Comparison of ENCODE assay signal across 11 mouse cellular contexts in genomic region chr19:14586171-14586570, GRCm38 (mm10). TPM values are rescaled to one million over a fixed set of nuclear protein-coding genes. Genes with fewer than 3 reads are reported as not detected.
DNase-seq lines count a peak whose midpoint lies in the region; ATAC-seq and TF ChIP-seq lines count a peak whose summit lies in the region.
"Had no signal": no experiment of that assay in that cellular context is flagged by ENCODE, and none has a peak within 500 bp of the region (broad histone marks: within the 10 kb centered on the region; RNA-seq: fewer than 3 reads in every experiment).

No protein-coding gene starts in this region.

- H3K79me2 ChIP-seq in MEL (ENCODE audit: control insufficient read depth, insufficient read depth, low read length, poor library complexity), result no peaks in the 10 kb centered on the region

- no peak for TF ChIP-seq POLR2A in MEL (IDR thresholded peaks at IDR 0.05; ENCODE audit: control insufficient read depth in 1 of 2, insufficient read depth in 1 of 2, low read depth in 1 of 2, low read length in 2 of 2, poor library complexity in 1 of 2)

- no peak for TF ChIP-seq EP300 in MEL (IDR thresholded peaks at IDR 0.05; ENCODE audit: low read depth in 1 of 2, low read length in 2 of 2)

- no peak for TF ChIP-seq CTCF in MEL (IDR thresholded peaks at IDR 0.05 in 2 of 3, conservative IDR thresholded peaks at IDR 0.05 in 1 of 3; ENCODE audit: control insufficient read depth in 1 of 3, insufficient read depth in 1 of 3, low read depth in 2 of 3, low read length in 3 of 3, poor library complexity in 1 of 3, severe bottlenecking in 1 of 3)

- WGBS in heart, embryonic 10.5 days, result 55% methylated on average over 3 of the region's 3 CpGs
- WGBS in hindbrain, embryonic 10.5 days, result 76% methylated on average over 3 of the region's 3 CpGs
- 64% methylated on average over 3 of the region's 3 CpGs for WGBS in midbrain, embryonic 11.5 days

- H3K9me3 ChIP-seq in heart, embryonic 10.5 days, result no peaks in the 10 kb centered on the region; the same call in 1 of the 2 replicates
- no peaks in the 10 kb centered on the region for H3K9me3 ChIP-seq in MEL (replicated peaks; ENCODE audit: insufficient read depth, low read length)
- H3K9me3 ChIP-seq in megakaryocyte, embryonic 14.5 days, result no peaks in the 10 kb centered on the region
- H3K9me3 ChIP-seq in hindbrain, embryonic 10.5 days, result no peaks in the 10 kb centered on the region
- no peaks in the 10 kb centered on the region for H3K9me3 ChIP-seq in midbrain, embryonic 11.5 days (ENCODE audit: control insufficient read depth, low read length)
- H3K9me3 ChIP-seq: embryonic facial prominence, embryonic 13.5 days had no signal

- no peak overlapping the region for H3K4me3 ChIP-seq in heart, embryonic 10.5 days
- H3K4me3 ChIP-seq in MEL (ENCODE audit: control insufficient read depth in 1 of 2, insufficient read depth in 1 of 2, low read depth in 2 of 2, low read length in 2 of 2), result no peak overlapping the region
- peak overlapping the region; percentile 83 for H3K4me3 ChIP-seq in megakaryocyte, embryonic 14.5 days (replicated peaks)
- H3K4me3 ChIP-seq in hindbrain, embryonic 10.5 days, result no peak overlapping the region
- no peak overlapping the region for H3K4me3 ChIP-seq in midbrain, embryonic 11.5 days (ENCODE audit: low read depth, low read length)
- H3K4me3 ChIP-seq: embryonic facial prominence, embryonic 13.5 days; midbrain, embryonic 13.5 days had no signal

- H3K4me1 ChIP-seq in heart, embryonic 10.5 days, result peaks cover 18% of the 10 kb centered on the region
- peaks cover 0 to 2% of the 10 kb centered on the region in 2 experiments; a peak in 2 of 4 replicates for H3K4me1 ChIP-seq in MEL (ENCODE audit: control insufficient read depth in 1 of 2, insufficient read depth in 2 of 2, low read length in 2 of 2)
- peaks cover 40% of the 10 kb centered on the region for H3K4me1 ChIP-seq in megakaryocyte, embryonic 14.5 days
- peaks cover 34% of the 10 kb centered on the region for H3K4me1 ChIP-seq in hindbrain, embryonic 10.5 days (replicated peaks)
- peaks cover 9% of the 10 kb centered on the region for H3K4me1 ChIP-seq in midbrain, embryonic 11.5 days (ENCODE audit: control insufficient read depth, insufficient read depth, low read length)

- no peak overlapping the region for H3K4me2 ChIP-seq in midbrain, embryonic 11.5 days
- H3K4me2 ChIP-seq: embryonic facial prominence, embryonic 13.5 days; midbrain, embryonic 13.5 days had no signal

- ATAC-seq in common myeloid progenitor, adult 5-6 weeks (replicated peaks; ENCODE audit: low read depth, poor library complexity, severe bottlenecking), result peak; percentile 96
- ATAC-seq in midbrain, embryonic 11.5 days (ENCODE audit: low FRiP score), result no peak
- ATAC-seq: midbrain, embryonic 13.5 days had no signal

- no peak overlapping the region for H3K9ac ChIP-seq in MEL (ENCODE audit: control insufficient read depth, low read depth, low read length, poor library complexity, severe bottlenecking)
- no peak overlapping the region for H3K9ac ChIP-seq in midbrain, embryonic 11.5 days (ENCODE audit: low read length)
- H3K9ac ChIP-seq: embryonic facial prominence, embryonic 13.5 days; midbrain, embryonic 13.5 days had no signal

- TF ChIP-seq RAD21 in MEL (IDR thresholded peaks at IDR 0.05; ENCODE audit: low read depth, low read length), result no peak

- peaks cover 6% of the 10 kb centered on the region; the same call in 1 of the 2 replicates for H3K36me3 ChIP-seq in heart, embryonic 10.5 days
- H3K36me3 ChIP-seq in MEL (ENCODE audit: control insufficient read depth in 1 of 2, insufficient read depth in 2 of 2, low read length in 2 of 2), result peaks cover 0 to 8% of the 10 kb centered on the region in 2 experiments
- peaks cover 44% of the 10 kb centered on the region for H3K36me3 ChIP-seq in megakaryocyte, embryonic 14.5 days (replicated peaks; ENCODE audit: low read length)
- peaks cover 69% of the 10 kb centered on the region for H3K36me3 ChIP-seq in hindbrain, embryonic 10.5 days
- no peaks in the 10 kb centered on the region; the same call in 1 of the 2 replicates for H3K36me3 ChIP-seq in midbrain, embryonic 11.5 days (ENCODE audit: control insufficient read depth, insufficient read depth, low read length)

- peak; percentile 35 to 58 for DNase-seq in heart, adult 9 months (ENCODE audit: low spot score in 2 of 2)
- DNase-seq in heart, embryonic 10.5 days (ENCODE audit: low spot score), result no peak
- DNase-seq in MEL (ENCODE audit: low read depth, low spot score), result peak; percentile 12
- DNase-seq in hindbrain, embryonic 10.5 days (ENCODE audit: low spot score), result no peak
- DNase-seq in midbrain, embryonic 11.5 days (ENCODE audit: low spot score, missing footprints), result no peak
- no peak for DNase-seq in T-cell, adult 2 months (ENCODE audit: low spot score)
- DNase-seq: thymus, postnatal 36 days had no signal

- no peak overlapping the region for H3K27ac ChIP-seq in heart, embryonic 10.5 days
- no peak overlapping the region for H3K27ac ChIP-seq in MEL (ENCODE audit: control insufficient read depth, low read depth, low read length)
- H3K27ac ChIP-seq in hindbrain, embryonic 10.5 days, result no peak overlapping the region
- H3K27ac ChIP-seq in midbrain, embryonic 11.5 days (ENCODE audit: low read depth, low read length), result no peak overlapping the region
- H3K27ac ChIP-seq: embryonic facial prominence, embryonic 13.5 days; midbrain, embryonic 13.5 days had no signal

- H3K27me3 ChIP-seq in heart, embryonic 10.5 days (ENCODE audit: insufficient read depth, poor library complexity, severe bottlenecking), result no peaks in the 10 kb centered on the region
- no peaks in the 10 kb centered on the region for H3K27me3 ChIP-seq in MEL (ENCODE audit: control insufficient read depth in 1 of 2, insufficient read depth in 2 of 2, low read length in 2 of 2)
- no peaks in the 10 kb centered on the region for H3K27me3 ChIP-seq in megakaryocyte, embryonic 14.5 days (replicated peaks)
- H3K27me3 ChIP-seq in hindbrain, embryonic 10.5 days (ENCODE audit: insufficient read depth, poor library complexity, severe bottlenecking), result 0 out of 2 replicates have a peak, but pooled peaks cover 2% of the 10 kb centered on the region
- no peaks in the 10 kb centered on the region for H3K27me3 ChIP-seq in midbrain, embryonic 11.5 days (ENCODE audit: control insufficient read depth, insufficient read depth, low read length)
- H3K27me3 ChIP-seq: embryonic facial prominence, embryonic 13.5 days had no signal

TF ChIP-seq in MEL, 35 proteins besides CTCF, POLR2A, EP300 and RAD21:
- no peak for TF ChIP-seq BHLHE40 (IDR thresholded peaks at IDR 0.05; ENCODE audit: borderline replicate concordance, low read depth, low read length)
- no peak for TF ChIP-seq NELFE (IDR thresholded peaks at IDR 0.05; ENCODE audit: low read depth, low read length)
- no peak for TF ChIP-seq CHD2 (IDR thresholded peaks at IDR 0.05; ENCODE audit: low read length)
- TF ChIP-seq MAZ (IDR thresholded peaks at IDR 0.05; ENCODE audit: low read depth, low read length), result no peak
- TF ChIP-seq MYB (IDR thresholded peaks at IDR 0.05; ENCODE audit: low read depth, low read length), result no peak
- no peak for TF ChIP-seq ZC3H11A (IDR thresholded peaks at IDR 0.05; ENCODE audit: low read depth, low read length)
- TF ChIP-seq ZKSCAN1 (IDR thresholded peaks at IDR 0.05; ENCODE audit: low read depth, low read length), result no peak
- no peak for TF ChIP-seq CHD1 (IDR thresholded peaks at IDR 0.05; ENCODE audit: low read depth, low read length)
- no peak for TF ChIP-seq MXI1 (IDR thresholded peaks at IDR 0.05; ENCODE audit: low read depth, low read length)
- TF ChIP-seq MYC (IDR thresholded peaks at IDR 0.05; ENCODE audit: low read depth, low read length), result no peak
- no peak for TF ChIP-seq ETS1 (IDR thresholded peaks at IDR 0.05; ENCODE audit: low read depth, low read length)
- no peak for TF ChIP-seq TCF12 (IDR thresholded peaks at IDR 0.05; ENCODE audit: low read depth, low read length)
- no peak for TF ChIP-seq USF1 (IDR thresholded peaks at IDR 0.05; ENCODE audit: low read depth, low read length)
- TF ChIP-seq MAX (IDR thresholded peaks at IDR 0.05; ENCODE audit: low read length), result no peak
- no peak for TF ChIP-seq GABPA (IDR thresholded peaks at IDR 0.05; ENCODE audit: low read depth, low read length)

RNA-seq across cellular contexts. Expression of gene Tle4, which starts 11.7 kb away (rescaled TPM):
- 7.6 and 10.6 TPM in 2 replicates for polyA plus RNA-seq in heart, embryonic 10.5 days (2016; fragmentation: Nextera tagmentation; extraction: Ambion mirVana)
- total RNA-seq in MEL (2012; rRNA removed), result 6.0 and 8.1 TPM in 2 replicates
- 10 to 100 TPM; 14.0 to 42.5 TPM for polyA plus RNA-seq in MEL (2012; ENCODE audit: insufficient read depth in 1 of 2, insufficient read length in 2 of 2, low read depth in 1 of 2, low replicate concordance in 2 of 2, missing spikeins in 1 of 2)
- 16.2 and 20.5 TPM in 2 replicates for total RNA-seq in common myeloid progenitor, adult 5-6 weeks (2017)
- polyA plus RNA-seq in megakaryocyte, embryonic 14.5 days (2012; ENCODE audit: insufficient read depth, low replicate concordance), result 3.8 and 5.4 TPM in 2 replicates
- polyA plus RNA-seq in hindbrain, embryonic 10.5 days (2016; fragmentation: Nextera tagmentation; extraction: Ambion mirVana), result 16.6 and 19.0 TPM in 2 replicates
- polyA plus RNA-seq in midbrain, embryonic 11.5 days (2014; fragmentation: Nextera tagmentation; extraction: Ambion mirVana), result 36.5 and 38.8 TPM in 2 replicates

Comparison
In these comparisons a context has a peak if more than half of its experiments do, and no peak if none do; other contexts are left out.
1. DNase-seq: peak in heart, adult 9 months (2 of 2) and MEL (single experiment); none in heart, embryonic 10.5 days (single experiment), hindbrain, embryonic 10.5 days (single experiment), midbrain, embryonic 11.5 days (single experiment) and T-cell, adult 2 months (single experiment).